Mouse (Mus musculus) embryonic facial prominence, embryonic 15.5 days (tissue): ENCODE measurements around the gene Aldh1b1. TPM values are rescaled to one million over a fixed set of nuclear protein-coding genes. Genes with fewer than 3 reads are reported as not detected.

ENCODE experiments used
- ATAC-seq: fragments of 200-750 bp; cut with Nextera tagmentation; 2 replicates; pipeline ENCODE4 v1.8.0; 2017; ENCODE audit warnings: low read depth, moderate TSS enrichment; ENCODE audit not compliant: insufficient number of reproducible peaks, low FRiP score, low TSS enrichment
- H3K27ac ChIP-seq: fragments of 300-500 bp; sonication (generic); replicated peaks from 2 replicates; pipeline ENCODE4 v1.5.1; 2015; ENCODE audit warnings: mild to moderate bottlenecking, inconsistent platforms
- H3K27me3 ChIP-seq: fragments of 300-500 bp; sonication (generic); 2 replicates; pipeline ENCODE4 v1.6.1; 2015; ENCODE audit warnings: inconsistent platforms
- H3K36me3 ChIP-seq: fragments of 300-500 bp; sonication (generic); 2 replicates; pipeline ENCODE4 v1.6.1; 2015; ENCODE audit warnings: mild to moderate bottlenecking, inconsistent platforms
- H3K4me1 ChIP-seq: fragments of 300-500 bp; sonication (generic); 2 replicates; pipeline ENCODE4 v1.6.1; 2015; ENCODE audit warnings: inconsistent platforms
- H3K4me2 ChIP-seq: fragments of 300-500 bp; sonication (generic); replicated peaks from 2 replicates; pipeline ENCODE4 v1.6.1; 2015; ENCODE audit warnings: mild to moderate bottlenecking, inconsistent platforms
- H3K4me3 ChIP-seq: fragments of 300-500 bp; sonication (generic); replicated peaks from 2 replicates; pipeline ENCODE4 v1.5.1; 2015; ENCODE audit warnings: mild to moderate bottlenecking, inconsistent platforms
- H3K9ac ChIP-seq: fragments of 300-500 bp; sonication (generic); 2 replicates; pipeline ENCODE4 v1.6.1; 2015; ENCODE audit warnings: inconsistent platforms
- H3K9me3 ChIP-seq: fragments of 300-500 bp; sonication (generic); replicated peaks from 2 replicates; pipeline ENCODE4 v1.6.1; 2016; ENCODE audit warnings: inconsistent platforms
- WGBS: fragments of 180-500 bp; shearing (Covaris S2); methylation state at CpG from one replicate; pipeline ENCODE4 v1.1.7; 2015; 5-methylcytosine and 5-hydroxymethylcytosine counted together
- polyA plus RNA-seq: library from polyadenylated mRNA; unstranded; fragments of >200 nt; fragmentation: Nextera tagmentation; extraction: Ambion mirVana; gene quantifications from 2 replicates; pipeline ENCODE4 v1.2.1, GENCODE M21; 2015

The Aldh1b1 gene
- polyA plus RNA-seq, 1 experiment from 2014 or later, result 4.1 TPM

DNA sequence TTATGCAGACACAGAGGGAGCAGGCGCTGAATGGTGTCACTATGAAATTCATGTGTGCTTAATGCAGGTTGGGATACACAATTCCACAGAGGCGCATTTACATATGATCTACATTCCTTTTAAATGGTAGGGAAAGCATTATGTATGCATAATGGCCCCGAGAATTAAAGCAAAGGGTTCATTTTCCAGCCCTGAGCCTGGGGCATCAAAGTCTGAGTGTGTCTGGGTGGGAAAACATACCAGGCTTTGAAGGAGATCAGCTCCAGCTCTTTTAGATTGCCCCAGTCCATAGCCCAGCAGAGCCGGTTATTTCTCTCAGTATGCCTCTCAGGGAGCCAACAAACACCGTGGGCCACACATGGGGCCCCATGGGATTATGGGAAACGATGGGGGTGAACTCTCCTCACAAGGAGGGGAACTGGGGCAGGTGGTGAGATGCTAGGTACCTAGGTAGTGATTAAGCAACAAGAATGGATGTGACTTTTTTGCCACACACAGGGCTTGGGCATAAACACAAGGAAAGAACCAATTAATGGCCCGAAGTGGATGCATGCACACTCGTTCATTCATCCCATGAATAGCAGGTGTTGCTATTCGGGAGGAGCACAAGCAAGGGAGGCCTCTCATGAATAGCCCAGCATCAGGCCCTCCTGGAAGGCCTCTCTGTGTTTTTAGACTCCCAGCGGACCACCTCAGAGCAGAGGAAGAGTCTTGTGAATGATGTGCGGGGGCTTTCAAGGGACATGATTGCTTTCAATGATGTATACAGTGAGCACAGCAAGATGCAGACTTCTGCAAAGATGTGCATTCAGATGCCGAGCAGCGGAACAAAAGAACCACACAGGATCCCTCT is 31.3 kb downstream of the Aldh1b1 start:
- Histone ChIP-seq H3K4me1 (peaks cover 12% of the 10 kb centered on the region), H3K9me3 (no peaks in the 10 kb centered on the region), H3K27me3 (peaks cover 67% of the 10 kb centered on the region), H3K27ac (no peak overlapping the region), H3K4me3 (no peak overlapping the region), H3K4me2 (no peak overlapping the region), H3K36me3 (no peaks in the 10 kb centered on the region), H3K9ac (no peak overlapping the region)
- WGBS, result 50% methylated on average over 13 of the region's 13 CpGs
- ATAC-seq, result no peak

DNA sequence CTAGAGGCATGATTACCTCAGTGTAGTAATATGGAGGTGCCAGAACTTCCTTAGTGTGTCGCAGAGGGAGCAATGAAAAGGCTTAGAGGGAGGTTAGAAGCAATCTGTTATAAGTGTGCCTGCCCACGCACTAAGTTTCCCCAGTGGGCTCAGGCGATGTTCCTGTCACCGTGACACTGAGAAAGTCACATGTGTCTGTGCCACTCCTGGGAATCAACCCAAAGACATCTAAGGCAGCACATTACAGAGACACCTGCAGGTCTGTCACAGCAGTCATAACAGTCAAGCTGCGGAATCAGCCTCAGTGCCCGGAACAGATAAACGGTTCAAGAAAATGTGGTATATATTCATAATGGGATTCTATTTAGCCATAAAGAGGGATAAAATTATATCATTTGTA is 33.2 kb downstream of the Aldh1b1 start:
- Histone ChIP-seq H3K36me3 (no peaks in the 10 kb centered on the region), H3K27me3 (peaks cover 48% of the 10 kb centered on the region), H3K4me1 (0 out of 2 replicates have a peak, but pooled peaks cover 1% of the 10 kb centered on the region), H3K4me2 (no peak overlapping the region), H3K4me3 (no peak overlapping the region), H3K27ac (no peak overlapping the region), H3K9ac (no peak overlapping the region), H3K9me3 (no peaks in the 10 kb centered on the region)
- WGBS, result 84% methylated on average over 7 of the region's 7 CpGs
- ATAC-seq, result no peak

DNA sequence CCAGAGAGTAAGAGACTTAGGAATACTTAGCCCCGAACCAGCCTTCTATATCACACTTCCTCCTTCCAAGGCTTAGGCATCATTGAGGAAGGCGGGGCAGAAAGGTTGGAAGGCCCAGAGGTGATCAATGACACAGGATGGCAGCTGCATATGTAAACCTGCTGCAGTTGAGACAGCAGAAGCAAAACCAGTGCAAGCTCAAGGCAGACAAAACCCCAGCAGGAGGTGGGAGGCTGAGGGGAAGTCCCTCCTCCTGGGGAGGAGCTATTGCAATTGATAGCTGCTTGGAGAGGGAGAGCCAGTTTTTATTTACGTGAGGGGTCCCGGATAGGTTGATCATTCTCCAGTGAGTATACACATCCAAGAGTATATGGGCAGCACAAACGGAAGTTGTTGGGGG is 34.6 kb downstream of the Aldh1b1 start:
- H3K4me1 ChIP-seq, result no peaks in the 10 kb centered on the region
- no peak overlapping the region for H3K27ac ChIP-seq
- WGBS, result 36% methylated on average over 5 of the region's 5 CpGs
- no peaks in the 10 kb centered on the region for H3K9me3 ChIP-seq
- ATAC-seq, result no peak
- H3K27me3 ChIP-seq, result peaks cover 33% of the 10 kb centered on the region
- H3K4me3 ChIP-seq, result no peak overlapping the region
- no peak overlapping the region for H3K4me2 ChIP-seq
- no peaks in the 10 kb centered on the region for H3K36me3 ChIP-seq
- H3K9ac ChIP-seq, result no peak overlapping the region

DNA sequence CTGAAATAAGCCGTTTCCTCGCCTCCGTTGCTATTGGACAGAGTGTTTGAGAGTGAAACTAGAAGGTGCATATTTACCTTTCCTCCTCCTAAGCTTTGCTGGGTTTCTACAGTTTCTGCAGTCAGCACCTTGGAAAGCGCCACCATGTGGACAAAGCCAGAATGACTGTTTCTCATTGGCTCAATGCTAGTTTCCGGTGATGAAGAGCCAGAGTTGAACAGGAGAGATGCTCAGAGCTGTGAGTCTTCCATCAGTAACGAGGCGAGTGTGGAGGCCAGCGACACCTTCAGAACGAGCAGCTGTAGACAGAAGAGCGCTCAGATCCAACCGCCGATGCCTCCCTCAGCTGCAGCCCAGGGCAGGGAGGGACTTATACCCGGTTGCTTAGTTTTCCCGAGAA is 45.5 kb downstream of the Aldh1b1 start:
- H3K36me3 ChIP-seq, result no peaks in the 10 kb centered on the region
- H3K27me3 ChIP-seq, result peaks cover 4% of the 10 kb centered on the region; the same call in 1 of the 2 replicates
- no peak overlapping the region for H3K4me2 ChIP-seq
- no peak for ATAC-seq
- WGBS, result 46% methylated on average over 14 of the region's 14 CpGs
- H3K4me3 ChIP-seq, result no peak overlapping the region
- H3K9ac ChIP-seq, result no peak overlapping the region
- H3K27ac ChIP-seq, result no peak overlapping the region
- no peaks in the 10 kb centered on the region for H3K9me3 ChIP-seq
- H3K4me1 ChIP-seq, result no peaks in the 10 kb centered on the region

DNA sequence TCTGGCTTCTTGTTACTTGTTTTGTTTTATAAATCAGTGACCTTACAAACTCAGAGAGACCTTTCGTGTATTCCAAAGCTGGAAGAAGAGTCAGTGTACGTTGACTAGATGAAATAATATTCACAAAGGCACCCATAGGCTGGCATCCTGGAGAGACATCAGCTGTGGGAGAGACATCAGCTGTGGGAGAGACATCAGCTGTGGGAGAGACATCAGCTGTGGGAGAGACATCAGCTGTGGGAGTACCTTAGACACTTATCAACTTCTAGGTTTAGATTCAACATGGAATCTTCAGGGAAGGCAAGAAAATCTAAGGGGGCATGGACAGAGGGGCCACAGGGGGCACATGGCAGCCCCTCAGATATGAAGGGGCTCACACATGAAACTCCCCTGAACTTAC is 47.4 kb downstream of the Aldh1b1 start:
- no peak overlapping the region for H3K9ac ChIP-seq
- no peak overlapping the region for H3K4me3 ChIP-seq
- no peak overlapping the region for H3K4me2 ChIP-seq
- no peaks in the 10 kb centered on the region for H3K36me3 ChIP-seq
- peaks cover 8% of the 10 kb centered on the region; the same call in 1 of the 2 replicates for H3K27me3 ChIP-seq
- no peak for ATAC-seq
- H3K27ac ChIP-seq, result no peak overlapping the region
- no peaks in the 10 kb centered on the region for H3K4me1 ChIP-seq
- H3K9me3 ChIP-seq, result no peaks in the 10 kb centered on the region
- 92% methylated on average over 2 of the region's 2 CpGs for WGBS

DNA sequence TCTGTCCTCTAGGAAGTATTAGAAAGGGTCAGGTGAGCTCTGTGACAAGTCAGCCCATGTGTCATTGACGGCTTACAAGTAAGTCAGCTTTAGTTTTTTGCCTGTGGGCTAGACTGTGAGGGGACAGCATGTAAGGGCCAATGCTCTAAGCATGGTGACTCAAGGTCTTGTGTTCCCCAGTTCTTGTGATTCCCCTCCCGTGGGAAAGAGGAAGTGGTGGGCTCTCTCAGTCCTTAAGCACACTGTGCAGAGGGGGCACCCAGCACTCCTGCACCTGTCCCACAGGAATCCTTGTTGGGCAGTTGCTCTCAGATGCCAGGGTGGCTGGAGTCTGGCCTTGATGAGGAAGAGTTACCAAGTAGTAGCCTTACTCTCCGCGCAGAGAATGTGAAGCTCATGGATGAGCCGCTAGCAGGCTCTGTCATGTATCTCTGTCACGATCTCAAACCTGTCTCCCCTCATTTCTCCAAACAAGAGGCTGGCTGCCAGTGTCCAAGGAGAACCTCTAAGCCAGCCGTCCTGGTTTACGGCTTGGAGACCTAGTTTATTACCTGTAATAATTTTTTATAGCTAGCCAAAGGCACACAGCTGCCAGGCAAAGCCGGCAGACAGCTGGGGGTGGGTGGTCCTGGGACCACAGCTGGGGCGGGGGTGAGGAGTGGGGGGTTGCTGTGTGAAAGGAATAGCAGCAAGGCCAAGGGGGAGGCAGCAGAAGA is 49.4 kb downstream of the Aldh1b1 start, which contains the start of gene Stra6l:
Stra6l (plus strand) TSS at position 556 of the 716 bp plus-strand sequence.
- WGBS, result 65% methylated on average over 10 of the region's 10 CpGs
- H3K9me3 ChIP-seq, result no peaks in the 10 kb centered on the region
- no peaks in the 10 kb centered on the region for H3K4me1 ChIP-seq
- no peak within 1 kb of the TSS for H3K27ac ChIP-seq
- no peak within 1 kb of the TSS for H3K4me2 ChIP-seq
- H3K9ac ChIP-seq, result no peak within 1 kb of the TSS
- H3K36me3 ChIP-seq, result no peaks in the 10 kb centered on the region
- H3K27me3 ChIP-seq, result peaks cover 8% of the 10 kb centered on the region; the same call in 1 of the 2 replicates
- no peak within 1 kb of the TSS for H3K4me3 ChIP-seq
- no peak for ATAC-seq

DNA sequence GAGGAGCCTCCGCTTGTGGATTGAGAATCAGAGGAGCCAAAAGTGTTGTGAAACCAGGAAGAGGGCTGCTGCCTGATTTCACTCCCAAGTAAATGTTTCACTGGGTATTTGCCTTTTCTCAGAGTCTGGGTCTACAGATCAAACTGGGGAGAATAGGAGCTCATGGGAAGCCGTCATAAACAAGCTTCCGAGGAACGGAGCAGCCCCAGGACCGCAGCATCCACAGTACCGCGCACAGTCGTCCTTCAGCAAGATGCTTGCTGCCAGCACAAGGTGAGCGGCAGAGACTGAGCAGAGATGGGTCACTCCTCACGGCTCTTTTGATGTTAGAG is 50.0 kb downstream of the Aldh1b1 start:
- H3K4me1 ChIP-seq, result no peaks in the 10 kb centered on the region
- no peak overlapping the region for H3K4me3 ChIP-seq
- H3K36me3 ChIP-seq, result no peaks in the 10 kb centered on the region
- no peak overlapping the region for H3K27ac ChIP-seq
- ATAC-seq, result no peak
- H3K9ac ChIP-seq, result no peak overlapping the region
- WGBS, result 55% methylated on average over 10 of the region's 10 CpGs
- no peaks in the 10 kb centered on the region for H3K9me3 ChIP-seq
- no peak overlapping the region for H3K4me2 ChIP-seq
- H3K27me3 ChIP-seq, result peaks cover 8% of the 10 kb centered on the region; the same call in 1 of the 2 replicates

DNA sequence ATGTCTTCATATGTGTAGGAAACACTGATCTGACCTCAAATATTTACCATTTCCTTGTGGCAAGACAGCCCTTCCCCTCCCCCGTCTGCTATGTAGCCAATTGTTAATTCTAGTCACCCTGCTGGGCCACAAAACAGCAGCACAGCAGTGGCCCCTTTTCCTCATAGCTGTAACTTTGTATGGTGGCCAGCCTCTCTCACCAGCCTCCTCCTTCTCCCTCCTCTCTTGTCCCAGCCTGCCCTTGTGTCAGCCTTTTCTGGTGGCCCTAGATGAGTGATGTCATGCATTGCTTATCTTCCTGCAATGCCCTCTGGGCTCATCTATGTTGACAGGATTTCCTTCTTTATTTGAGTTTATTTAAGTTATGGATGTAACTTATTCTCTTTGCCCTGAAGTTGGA is 50.6 kb downstream of the Aldh1b1 start:
- ATAC-seq, result no peak
- Histone ChIP-seq H3K9ac (no peak overlapping the region), H3K4me3 (no peak overlapping the region), H3K36me3 (no peaks in the 10 kb centered on the region), H3K27me3 (peaks cover 8% of the 10 kb centered on the region; the same call in 1 of the 2 replicates), H3K27ac (no peak overlapping the region), H3K4me1 (no peaks in the 10 kb centered on the region), H3K9me3 (no peaks in the 10 kb centered on the region), H3K4me2 (no peak overlapping the region)
- WGBS, result 58% methylated on average over 1 of the region's 1 CpGs

DNA sequence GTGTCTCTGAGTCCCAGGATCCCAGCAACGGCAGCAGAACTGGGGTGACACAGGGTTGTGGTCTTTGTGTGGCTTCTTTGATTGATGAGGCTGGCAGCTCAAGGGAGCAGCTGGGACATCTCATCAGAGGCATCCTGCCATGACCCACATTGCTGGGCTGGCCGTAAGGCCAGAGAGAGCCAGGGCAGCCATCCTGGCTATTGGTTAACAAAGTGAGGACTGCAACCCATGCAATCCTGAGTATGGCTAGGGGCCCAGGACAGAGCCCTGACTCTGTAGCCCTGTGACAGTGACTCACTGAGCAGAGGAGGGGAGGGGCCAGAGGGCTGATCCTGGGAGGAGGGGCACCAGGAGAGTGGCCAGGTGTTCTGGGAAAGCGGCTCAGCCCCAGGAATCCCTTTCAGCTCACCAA is 52.8 kb downstream of the Aldh1b1 start:
- no peak overlapping the region for H3K27ac ChIP-seq
- no peak for ATAC-seq
- no peaks in the 10 kb centered on the region for H3K9me3 ChIP-seq
- peaks cover 11% of the 10 kb centered on the region for H3K27me3 ChIP-seq
- no peak overlapping the region for H3K4me2 ChIP-seq
- no peaks in the 10 kb centered on the region for H3K36me3 ChIP-seq
- WGBS, result 57% methylated on average over 3 of the region's 3 CpGs
- no peak overlapping the region for H3K4me3 ChIP-seq
- no peak overlapping the region for H3K9ac ChIP-seq
- no peaks in the 10 kb centered on the region for H3K4me1 ChIP-seq

DNA sequence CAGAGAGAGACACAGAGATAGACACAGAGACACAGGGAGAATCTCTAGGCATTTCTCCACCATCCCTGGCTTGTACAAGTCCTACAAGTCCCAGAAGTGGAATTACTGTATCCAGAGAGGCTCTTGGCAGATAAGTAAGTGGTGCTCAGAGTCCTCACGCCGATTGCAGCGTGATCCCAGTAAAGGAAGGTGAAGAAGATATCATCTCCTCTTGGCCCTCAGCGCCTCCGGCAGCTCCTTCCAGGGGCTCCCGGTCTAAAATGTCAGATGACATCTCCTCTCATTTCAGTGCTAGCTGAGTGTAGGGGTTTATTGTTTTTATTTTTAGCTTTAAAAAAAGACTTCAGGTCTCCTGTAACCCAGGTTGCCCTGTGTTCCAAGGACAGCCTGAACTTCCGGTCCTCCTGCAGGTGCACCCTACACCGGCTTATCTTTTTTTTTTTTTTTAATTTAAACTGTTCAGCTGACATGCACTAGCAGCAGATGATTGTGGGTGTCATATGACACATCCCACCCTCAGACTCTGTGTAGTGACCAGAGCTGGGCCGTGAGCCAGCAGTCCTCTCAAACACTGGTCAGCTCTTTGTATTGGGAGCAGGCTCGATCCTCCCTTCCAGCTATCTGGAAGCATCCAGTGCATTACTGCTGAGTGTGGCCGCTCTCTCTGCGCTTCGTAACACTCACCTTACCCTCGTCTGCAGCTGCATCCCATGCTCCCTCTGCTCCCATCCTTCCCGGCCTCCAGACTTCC is 54.8 kb downstream of the Aldh1b1 start:
- Histone ChIP-seq H3K9ac (no peak overlapping the region), H3K36me3 (no peaks in the 10 kb centered on the region), H3K27me3 (peaks cover 7% of the 10 kb centered on the region; the same call in 1 of the 2 replicates), H3K4me2 (no peak overlapping the region), H3K4me3 (no peak overlapping the region), H3K9me3 (no peaks in the 10 kb centered on the region), H3K4me1 (no peaks in the 10 kb centered on the region), H3K27ac (no peak overlapping the region)
- no peak for ATAC-seq
- 69% methylated on average over 15 of the region's 15 CpGs for WGBS
